Comparison of ENCODE assay signal across 9 mouse cellular contexts in the genomic region with DNA sequence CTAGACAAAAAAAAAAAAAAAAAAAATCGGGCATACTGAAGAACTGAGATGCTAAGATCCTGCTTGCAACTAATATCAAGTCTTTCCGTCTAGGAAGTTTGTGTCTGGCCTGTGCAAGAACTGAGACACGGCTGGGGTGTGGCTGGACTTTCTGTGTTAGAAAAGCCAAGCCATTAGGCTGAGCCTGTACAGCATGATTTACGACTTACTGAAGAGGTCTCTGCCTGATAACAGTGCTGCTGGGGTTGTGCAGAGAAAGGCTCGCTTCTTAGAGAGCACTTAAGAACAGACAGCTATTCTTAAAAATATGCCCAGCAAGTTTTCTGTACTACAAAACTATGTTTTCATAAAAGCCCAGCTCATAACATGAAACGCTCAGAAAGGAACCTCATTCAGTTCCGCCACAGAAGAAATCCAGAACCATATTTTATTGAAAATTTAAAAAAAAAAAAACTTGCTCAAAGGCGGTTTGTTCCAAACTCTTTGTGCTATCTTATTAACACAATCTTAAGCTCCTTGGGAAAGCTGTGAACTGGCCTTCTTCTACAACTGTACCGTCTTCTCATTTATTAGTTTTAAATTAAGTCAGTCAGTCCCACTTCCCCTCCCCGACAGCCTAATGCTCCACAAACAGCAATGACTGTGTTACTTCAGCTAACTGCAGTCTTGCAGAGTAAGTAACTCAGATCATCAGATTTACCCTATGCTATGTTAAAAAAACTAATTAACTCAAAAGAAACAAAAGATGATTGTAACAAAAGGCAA. TPM values are rescaled to one million over a fixed set of nuclear protein-coding genes. Genes with fewer than 3 reads are reported as not detected.
DNase-seq lines count a peak whose midpoint lies in the region; ATAC-seq and TF ChIP-seq lines count a peak whose summit lies in the region.
"Had no signal": no experiment of that assay in that cellular context is flagged by ENCODE, and none has a peak within 500 bp of the region (broad histone marks: within the 10 kb centered on the region; RNA-seq: fewer than 3 reads in every experiment).

No protein-coding gene starts in this region.

- DNase-seq in embryo, embryonic 10 days (ENCODE audit: low spot score): peak; percentile 78
- no peak for DNase-seq in embryo, embryonic 9.5 days (ENCODE audit: extremely low spot score)
- DNase-seq in layer of hippocampus, adult 2 months (ENCODE audit: low spot score in 2 of 2): no peak
- DNase-seq in layer of hippocampus, adult 18-20 months (ENCODE audit: low spot score in 2 of 2): no peak
- DNase-seq in spleen, postnatal 10 days (ENCODE audit: low spot score in 2 of 2): no peak
- DNase-seq in spleen, postnatal 14 days (ENCODE audit: low spot score in 2 of 2): no peak

- no peak for ATAC-seq in forebrain, embryonic 15.5 days (replicated peaks)
- ATAC-seq in neural tube, embryonic 13.5 days (ENCODE audit: low read depth): peak; percentile 54; the same call in 1 of the 2 replicates

- H3K27me3 ChIP-seq in forebrain, embryonic 15.5 days: no peaks in the 10 kb centered on the region
- no peaks in the 10 kb centered on the region for H3K27me3 ChIP-seq in neural tube, embryonic 13.5 days
- H3K27me3 ChIP-seq: hindbrain, embryonic 15.5 days had no signal

- no peaks in the 10 kb centered on the region for H3K36me3 ChIP-seq in forebrain, embryonic 15.5 days
- no peaks in the 10 kb centered on the region for H3K36me3 ChIP-seq in neural tube, embryonic 13.5 days
- H3K36me3 ChIP-seq: hindbrain, embryonic 15.5 days had no signal

- 45% methylated on average over 10 of the region's 10 CpGs for WGBS in forebrain, embryonic 15.5 days
- WGBS in neural tube, embryonic 13.5 days: 33% methylated on average over 10 of the region's 10 CpGs

- peak overlapping the region; percentile 77 for H3K27ac ChIP-seq in layer of hippocampus, adult 2 months
- H3K27ac ChIP-seq in forebrain, embryonic 15.5 days (replicated peaks): peak overlapping the region; percentile 63
- peak overlapping the region; percentile 46; the same call in 1 of the 2 replicates for H3K27ac ChIP-seq in neural tube, embryonic 13.5 days (replicated peaks)

- peak overlapping the region; percentile 6; the same call in 1 of the 2 replicates for H3K4me3 ChIP-seq in layer of hippocampus, adult 2 months
- no peak overlapping the region for H3K4me3 ChIP-seq in forebrain, embryonic 15.5 days
- no peak overlapping the region for H3K4me3 ChIP-seq in neural tube, embryonic 13.5 days
- H3K4me3 ChIP-seq: hindbrain, embryonic 15.5 days had no signal

- H3K4me2 ChIP-seq in forebrain, embryonic 15.5 days (replicated peaks): peak overlapping the region; percentile 7; the same call in 1 of the 2 replicates
- H3K4me2 ChIP-seq in neural tube, embryonic 13.5 days: no peak overlapping the region
- H3K4me2 ChIP-seq: hindbrain, embryonic 15.5 days had no signal

- no peak for TF ChIP-seq CTCF in layer of hippocampus, adult 2 months (conservative IDR thresholded peaks at IDR 0.05)

- peaks cover 45% of the 10 kb centered on the region for H3K4me1 ChIP-seq in forebrain, embryonic 15.5 days
- H3K4me1 ChIP-seq in neural tube, embryonic 13.5 days (replicated peaks): peaks cover 62% of the 10 kb centered on the region

- no peaks in the 10 kb centered on the region for H3K9me3 ChIP-seq in forebrain, embryonic 15.5 days
- H3K9me3 ChIP-seq in neural tube, embryonic 13.5 days: no peaks in the 10 kb centered on the region
- H3K9me3 ChIP-seq: hindbrain, embryonic 15.5 days had no signal

- no peak overlapping the region for H3K9ac ChIP-seq in forebrain, embryonic 15.5 days (replicated peaks)
- H3K9ac ChIP-seq in neural tube, embryonic 13.5 days: no peak overlapping the region

RNA-seq across cellular contexts. Expression of a gene that starts 26.1 kb away (rescaled TPM):
- 100 to 1,000 TPM; 358 to 386 TPM for total RNA-seq in layer of hippocampus, adult 2 months (2021)
- total RNA-seq in layer of hippocampus, adult 18-20 months (2021): 100 to 1,000 TPM; 320 to 367 TPM
- polyA plus RNA-seq in forebrain, embryonic 15.5 days (2015; fragmentation: Nextera tagmentation; extraction: Ambion mirVana): 41.5 and 42.3 TPM in 2 replicates
- 33.9 and 34.9 TPM in 2 replicates for polyA plus RNA-seq in neural tube, embryonic 13.5 days (2015; fragmentation: Nextera tagmentation; extraction: Ambion mirVana)
